Mouse (Mus musculus): Measurements from ENCODE around the gene Rhoh.

Rhoh gene

DNA sequence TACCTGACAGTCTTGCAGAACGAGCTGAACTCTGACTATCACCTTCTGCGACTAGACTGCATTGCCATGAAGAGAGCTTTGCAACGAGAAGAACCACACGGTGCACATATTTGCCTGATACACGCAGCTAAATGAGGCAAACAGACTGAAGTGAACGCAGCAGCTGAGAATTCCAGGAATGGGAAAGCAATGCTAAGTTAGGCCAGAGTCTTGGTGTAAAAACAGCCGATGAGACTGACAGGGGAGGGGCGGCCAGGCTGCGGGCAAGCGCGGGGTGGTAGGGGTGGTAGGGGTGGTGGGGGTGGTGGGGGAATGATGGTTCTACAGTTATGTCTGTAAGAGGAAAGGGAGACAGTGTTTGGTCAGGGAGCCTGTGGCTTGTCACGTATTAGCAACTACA is 2.1 kb upstream of the Rhoh start:
- ATAC-seq (ENCODE audit: insufficient number of reproducible peaks, low FRiP score, low TSS enrichment): no peak

DNA sequence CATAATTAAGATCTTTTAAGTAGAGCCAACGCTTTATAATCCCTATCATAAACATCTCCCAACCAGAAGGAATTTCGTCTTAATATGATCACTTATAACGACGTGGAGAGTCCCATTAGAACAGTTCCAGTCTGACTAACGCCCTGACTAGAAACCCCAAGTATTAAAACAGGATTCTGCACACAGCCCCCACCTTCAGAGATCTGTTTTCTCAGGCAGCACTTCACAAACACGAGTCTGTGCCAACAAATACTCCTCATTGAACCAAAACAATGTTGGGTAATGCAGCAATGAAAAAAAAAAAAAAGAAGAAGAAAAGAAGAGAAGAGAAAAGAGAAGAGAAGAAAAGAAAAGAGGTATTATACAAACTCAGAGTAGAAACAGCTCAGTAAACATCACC is 1.6 kb upstream of the Rhoh start:
- no peak for ATAC-seq (ENCODE audit: insufficient number of reproducible peaks, low FRiP score, low TSS enrichment)

DNA sequence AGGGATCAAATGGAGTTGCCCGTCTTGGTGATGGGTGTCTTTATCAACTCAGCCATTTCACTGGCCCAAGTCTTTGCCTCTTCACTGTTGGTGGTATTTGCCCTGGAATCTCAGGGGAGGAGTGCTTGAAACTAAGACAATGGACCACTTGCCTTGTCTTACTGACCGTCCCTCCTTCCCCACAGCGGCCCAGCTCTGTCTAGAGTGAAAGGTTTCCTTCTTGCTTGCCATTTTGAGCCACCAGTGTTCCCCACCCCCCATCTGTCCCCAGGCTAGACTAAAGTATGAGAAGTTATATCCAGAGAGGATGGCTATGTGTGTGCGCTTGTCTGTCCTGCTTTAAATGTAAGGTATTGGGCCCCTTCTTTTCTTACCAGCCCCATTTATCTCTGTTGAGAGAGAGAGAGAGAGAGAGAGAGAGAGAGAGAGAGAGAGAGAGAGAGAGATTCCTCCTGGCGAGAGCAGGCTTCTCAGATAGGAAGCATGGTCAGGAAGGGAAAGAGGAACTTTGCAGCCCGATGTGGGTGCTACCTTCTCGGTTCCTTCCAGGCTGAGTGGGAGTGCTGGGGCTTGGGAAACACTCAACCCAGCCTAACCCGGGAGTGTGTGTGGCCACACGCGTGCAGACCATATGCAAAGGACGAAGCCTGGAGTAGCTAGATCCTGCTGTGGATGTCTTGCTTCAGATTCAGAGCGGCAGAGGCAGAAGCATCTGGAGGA is 572 bp upstream of the Rhoh start:
- ATAC-seq (ENCODE audit: insufficient number of reproducible peaks, low FRiP score, low TSS enrichment): no peak

DNA sequence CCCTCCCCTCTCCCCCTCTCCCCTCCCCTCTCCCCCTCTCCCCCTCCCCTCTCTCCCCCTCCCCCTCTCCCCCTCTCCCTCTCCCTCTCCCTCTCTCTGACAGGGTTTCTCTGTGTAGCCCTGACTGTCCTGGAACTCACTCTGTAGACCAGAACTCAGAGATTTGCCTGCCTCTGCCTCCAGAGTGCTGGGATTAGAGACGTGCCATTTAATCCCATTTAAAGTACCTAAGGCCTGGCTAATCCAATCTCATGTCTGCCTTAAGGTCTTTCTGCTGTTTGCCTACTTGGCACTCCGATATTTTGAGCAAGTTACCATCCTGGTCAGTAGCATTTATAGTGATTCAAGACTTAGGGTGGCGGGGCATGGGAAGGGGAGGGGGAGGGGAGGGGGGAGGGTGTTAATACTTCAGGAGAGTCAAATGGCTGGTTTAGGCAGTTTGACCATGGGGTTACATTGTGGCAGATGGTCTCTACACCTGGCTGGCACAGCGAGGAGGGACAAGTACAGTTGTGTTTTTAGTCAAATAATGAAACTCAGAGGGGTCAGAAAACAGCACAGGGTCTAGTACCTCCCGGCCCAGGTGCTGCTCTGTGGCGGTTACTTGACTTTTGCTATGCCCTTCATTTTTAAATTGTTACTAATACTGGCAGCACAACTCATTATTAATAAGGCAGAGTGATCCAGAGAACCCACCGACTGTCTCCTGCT is 1.4 kb downstream of the Rhoh start:
- ATAC-seq (ENCODE audit: insufficient number of reproducible peaks, low FRiP score, low TSS enrichment): no peak

DNA sequence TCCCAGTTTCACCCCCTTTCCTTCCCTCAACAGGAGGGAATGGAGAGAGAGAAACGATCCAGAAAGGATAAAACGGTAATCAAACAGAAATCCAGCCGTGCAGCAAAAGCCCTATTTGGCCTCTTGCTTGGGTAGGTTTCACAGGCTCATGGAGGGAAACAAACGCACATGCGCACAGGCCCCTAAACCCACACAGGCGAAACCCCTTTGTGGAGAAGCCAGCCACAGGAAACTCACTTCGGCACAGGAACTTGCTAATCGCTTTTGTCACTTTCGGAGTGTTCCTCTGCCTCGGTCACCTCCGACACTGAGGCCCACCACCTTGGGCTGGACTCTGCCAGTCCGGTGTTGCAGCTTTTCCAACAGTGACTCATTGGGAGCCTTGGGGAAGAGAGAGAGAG is 2.3 kb downstream of the Rhoh start:
- no peak for ATAC-seq (ENCODE audit: insufficient number of reproducible peaks, low FRiP score, low TSS enrichment)

DNA sequence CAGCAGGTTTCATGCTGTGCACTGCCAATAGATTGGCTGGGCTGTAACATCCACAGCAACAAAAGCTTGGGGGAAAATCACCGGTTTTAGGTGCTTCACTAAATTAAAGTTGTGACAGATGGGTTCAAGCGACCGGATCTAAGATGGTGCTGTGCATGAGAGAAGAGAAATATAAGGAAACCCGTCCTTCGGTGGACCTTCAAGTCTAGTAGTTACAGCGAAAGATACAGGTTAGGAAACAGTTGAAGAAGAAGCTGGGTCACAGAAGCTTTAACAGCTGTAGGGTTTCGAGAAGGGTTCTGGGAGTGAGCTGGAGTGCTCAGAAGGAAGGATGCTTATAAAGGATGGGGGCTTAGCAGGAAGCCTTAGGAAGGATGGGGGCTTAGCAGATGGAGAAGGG is 3.5 kb downstream of the Rhoh start:
- no peak for ATAC-seq (ENCODE audit: insufficient number of reproducible peaks, low FRiP score, low TSS enrichment)

DNA sequence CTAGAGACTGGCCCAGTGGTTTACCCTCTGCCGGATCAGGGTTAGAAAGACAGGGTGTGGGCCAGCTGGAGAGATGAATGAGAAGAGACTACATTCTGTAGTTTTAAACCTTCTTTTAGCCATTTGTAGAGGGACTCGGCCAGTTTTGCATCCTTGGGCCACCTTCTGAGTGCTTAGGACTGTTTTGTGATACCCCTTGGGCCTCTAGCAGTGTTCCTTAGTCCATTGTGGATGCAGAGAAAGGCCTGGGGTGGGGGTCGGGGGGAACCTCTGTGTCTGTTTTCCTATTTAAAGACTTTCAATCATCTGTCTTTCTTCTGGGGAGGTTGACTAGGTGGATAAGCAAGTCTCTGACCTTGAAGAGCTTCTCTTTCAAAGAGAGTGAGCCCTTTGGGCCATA is 3.9 kb downstream of the Rhoh start:
- no peak for ATAC-seq (ENCODE audit: insufficient number of reproducible peaks, low FRiP score, low TSS enrichment)

DNA sequence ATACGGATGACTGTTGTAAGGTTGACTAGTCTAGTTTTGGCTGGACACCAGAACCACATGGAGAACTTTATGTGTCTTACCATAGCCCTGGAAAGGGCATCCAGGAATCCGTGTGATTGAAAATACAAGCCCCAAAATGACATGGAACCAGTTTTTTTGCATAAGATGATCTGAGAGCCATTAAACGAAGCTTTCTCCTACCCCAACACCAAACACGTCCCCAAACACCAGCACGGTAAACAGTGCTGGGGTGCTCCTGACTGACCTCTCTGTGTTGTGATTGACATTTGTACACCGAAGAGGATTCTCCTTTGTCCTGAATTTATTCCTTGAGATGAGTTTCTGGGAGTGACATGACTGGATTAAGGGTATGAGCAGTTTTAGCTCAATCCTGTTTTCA is 5.6 kb downstream of the Rhoh start:
- no peak for ATAC-seq (ENCODE audit: insufficient number of reproducible peaks, low FRiP score, low TSS enrichment)

DNA sequence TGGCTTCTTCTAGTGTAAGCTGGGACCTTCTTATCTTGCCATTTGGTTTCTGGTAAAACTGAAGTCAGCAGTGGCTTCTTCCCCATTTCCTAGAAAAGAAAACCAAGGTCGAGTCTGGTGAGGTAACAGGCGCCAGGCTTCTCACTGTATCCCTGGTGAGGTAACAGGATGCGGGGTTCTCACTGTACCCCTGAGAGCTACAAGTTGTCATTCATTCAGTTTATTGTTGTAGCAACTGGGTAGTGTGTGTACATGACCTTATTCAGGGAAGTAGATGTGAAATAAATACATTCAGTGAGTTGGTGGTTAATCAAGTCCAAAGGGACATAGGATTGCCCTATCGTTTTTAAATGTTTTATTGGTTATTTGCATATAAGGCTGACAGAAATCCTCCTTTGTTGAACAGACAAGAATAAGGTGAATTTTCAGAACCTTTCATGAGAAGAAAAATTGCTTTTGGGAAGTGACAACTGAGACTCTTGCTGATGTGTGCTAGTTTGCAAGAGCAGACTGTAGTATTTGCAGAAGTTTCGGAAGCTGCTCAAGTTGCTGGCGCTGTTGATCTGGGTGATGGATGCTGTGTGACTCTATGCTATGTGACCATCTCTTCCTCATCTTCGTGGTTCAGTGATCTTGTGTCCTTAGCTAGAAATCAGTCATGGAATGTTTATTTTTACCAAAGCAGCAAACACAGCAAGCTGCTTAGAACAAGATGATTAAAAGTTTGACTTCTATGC is 6.5 kb downstream of the Rhoh start:
- no peak for ATAC-seq (ENCODE audit: insufficient number of reproducible peaks, low FRiP score, low TSS enrichment)

DNA sequence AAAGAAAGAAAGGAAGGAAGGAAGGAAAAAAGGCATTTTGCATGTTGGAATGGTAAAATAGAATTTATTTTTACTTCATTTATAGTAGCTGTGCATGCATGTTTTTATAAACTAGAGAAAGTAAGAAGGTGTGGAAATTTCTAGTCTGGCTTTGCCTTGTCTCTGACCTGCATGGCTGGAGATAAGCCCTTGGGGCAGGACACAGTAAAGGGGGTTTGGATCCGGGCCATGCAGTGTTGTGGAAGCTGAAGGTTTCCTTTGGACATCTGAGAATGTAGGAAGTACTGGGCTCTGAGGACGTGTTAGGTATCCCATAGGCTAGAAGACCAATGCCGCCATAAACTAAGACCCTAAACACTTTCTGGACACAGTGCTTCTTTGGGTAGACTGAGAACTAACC is 7.4 kb downstream of the Rhoh start:
- ATAC-seq (ENCODE audit: insufficient number of reproducible peaks, low FRiP score, low TSS enrichment): no peak

DNA sequence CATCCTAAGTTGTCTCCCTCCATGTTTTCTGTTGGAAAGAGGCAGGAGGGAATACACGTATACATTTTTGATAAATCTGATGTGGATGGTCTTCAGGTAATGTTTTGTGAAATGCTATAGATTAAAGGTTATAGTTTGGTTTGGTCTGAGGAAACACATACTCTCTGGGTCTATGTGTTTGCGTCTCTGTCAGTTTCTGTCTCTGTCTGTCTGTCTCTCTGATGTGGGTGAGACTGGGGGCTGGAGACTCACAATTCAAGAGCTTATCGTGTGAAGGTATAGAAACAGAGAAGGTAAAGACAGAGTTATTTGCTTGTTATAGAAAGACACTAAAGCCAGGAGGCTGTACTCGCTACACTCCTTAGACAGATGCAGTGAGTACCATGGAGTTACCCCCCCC is 8.6 kb downstream of the Rhoh start:
- no peak for ATAC-seq (ENCODE audit: insufficient number of reproducible peaks, low FRiP score, low TSS enrichment)

DNA sequence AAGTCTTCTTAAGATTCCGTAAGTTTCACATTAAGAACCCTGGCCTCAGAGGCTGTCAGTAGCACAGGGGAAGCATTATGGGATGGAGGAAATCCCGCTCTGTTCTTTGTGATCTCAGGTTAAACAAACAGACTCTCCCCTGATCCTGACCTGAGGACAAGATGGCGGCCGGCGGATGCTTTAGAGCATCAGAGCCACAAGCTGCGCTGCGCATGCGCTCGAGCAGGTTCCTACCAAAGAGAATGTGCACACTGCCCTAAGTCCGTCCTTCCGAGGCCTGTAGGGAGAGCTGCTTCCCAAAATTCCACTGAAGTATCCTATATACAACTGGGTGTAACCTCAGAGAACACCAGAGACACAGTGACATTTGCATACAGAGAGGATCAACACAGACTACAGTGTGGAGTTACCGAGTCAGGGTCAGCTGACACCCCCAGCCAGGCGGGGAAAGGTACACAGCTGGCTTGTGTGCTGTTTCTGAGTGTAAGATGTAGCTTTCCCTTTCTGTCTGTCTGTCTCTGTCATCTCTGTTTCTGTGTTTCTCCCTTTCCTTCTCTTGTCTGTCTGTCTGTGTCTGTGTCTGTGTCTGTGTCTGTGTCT is 10.4 kb downstream of the Rhoh start:
- no peak for ATAC-seq (ENCODE audit: insufficient number of reproducible peaks, low FRiP score, low TSS enrichment)

DNA sequence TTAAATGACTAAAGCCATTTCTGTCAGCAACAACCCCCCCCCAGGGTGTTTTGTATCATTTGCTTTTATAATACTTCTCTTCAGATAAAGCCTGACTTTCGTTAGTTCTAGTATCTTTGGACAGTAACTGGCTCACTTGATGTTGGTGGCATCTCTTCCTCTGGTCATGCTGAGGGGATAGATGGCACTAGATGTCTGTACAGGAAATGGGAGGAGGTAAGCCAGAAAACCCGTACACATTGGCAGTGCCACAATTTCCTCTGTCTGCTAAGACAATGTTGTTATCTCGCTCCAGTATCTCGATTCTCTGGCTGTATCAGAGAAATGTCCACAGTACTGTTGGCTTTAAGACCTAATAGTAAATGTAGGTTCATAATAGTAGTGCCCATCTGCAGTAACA is 12.2 kb downstream of the Rhoh start:
- no peak for ATAC-seq (ENCODE audit: insufficient number of reproducible peaks, low FRiP score, low TSS enrichment)

DNA sequence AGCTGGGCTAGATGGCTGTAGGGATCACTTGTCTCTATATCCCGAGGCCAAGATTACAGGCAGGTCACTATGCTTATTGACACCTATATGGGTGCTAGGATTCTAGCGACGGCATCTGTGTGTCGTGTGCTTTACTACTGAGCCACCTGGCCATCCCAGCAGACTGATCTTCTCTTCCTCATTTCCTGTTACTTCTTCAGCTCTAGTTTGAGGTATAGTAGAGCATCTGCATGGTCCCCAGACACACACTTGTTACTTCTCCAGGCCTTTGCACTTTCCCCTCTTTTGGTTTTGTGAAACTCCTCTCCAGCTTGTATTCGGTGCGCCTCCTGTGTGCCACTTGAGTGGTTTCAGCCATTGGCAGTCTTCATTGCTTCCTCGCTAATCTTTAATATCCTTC is 14.3 kb downstream of the Rhoh start:
- ATAC-seq (ENCODE audit: insufficient number of reproducible peaks, low FRiP score, low TSS enrichment): no peak

DNA sequence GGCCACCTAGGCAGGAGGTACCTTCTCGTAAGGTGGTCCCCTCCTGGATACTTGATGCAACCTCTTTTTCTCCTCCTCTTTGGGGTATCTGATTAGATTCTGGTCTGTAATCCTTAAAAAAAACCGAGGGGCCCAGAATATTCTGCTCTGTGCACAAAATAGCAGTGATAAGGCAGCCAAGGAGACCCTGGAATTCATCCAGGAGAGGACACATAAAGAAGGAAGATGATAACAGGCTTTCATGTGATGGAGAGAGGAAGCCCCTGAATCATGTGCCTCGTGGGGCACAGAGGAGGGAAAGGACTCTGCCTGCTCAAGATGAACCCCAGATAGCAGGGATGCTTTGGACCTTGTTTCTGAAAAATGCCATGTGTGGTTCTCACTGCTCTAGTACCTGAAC is 17.4 kb downstream of the Rhoh start:
- ATAC-seq (ENCODE audit: insufficient number of reproducible peaks, low FRiP score, low TSS enrichment): no peak

DNA sequence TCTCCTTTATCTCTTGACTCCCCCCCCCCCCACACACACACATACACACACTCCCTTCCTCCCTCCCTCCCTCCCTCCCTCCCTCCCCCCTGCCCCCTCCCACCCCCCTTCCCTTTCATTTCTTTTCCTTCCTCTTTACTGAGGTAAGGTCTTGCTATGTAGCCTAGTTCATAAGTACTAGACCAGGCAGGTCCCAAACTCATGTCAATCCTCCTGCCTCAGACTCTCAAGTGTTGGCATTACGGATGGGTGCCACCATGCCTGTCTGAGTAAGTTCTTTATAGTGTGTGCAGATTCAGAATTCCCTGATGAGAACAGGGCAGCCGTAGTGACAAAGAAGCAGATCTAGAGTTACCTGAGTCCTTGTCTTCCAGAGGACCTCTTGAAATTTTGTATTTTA is 20.2 kb downstream of the Rhoh start:
- ATAC-seq (ENCODE audit: insufficient number of reproducible peaks, low FRiP score, low TSS enrichment): no peak

DNA sequence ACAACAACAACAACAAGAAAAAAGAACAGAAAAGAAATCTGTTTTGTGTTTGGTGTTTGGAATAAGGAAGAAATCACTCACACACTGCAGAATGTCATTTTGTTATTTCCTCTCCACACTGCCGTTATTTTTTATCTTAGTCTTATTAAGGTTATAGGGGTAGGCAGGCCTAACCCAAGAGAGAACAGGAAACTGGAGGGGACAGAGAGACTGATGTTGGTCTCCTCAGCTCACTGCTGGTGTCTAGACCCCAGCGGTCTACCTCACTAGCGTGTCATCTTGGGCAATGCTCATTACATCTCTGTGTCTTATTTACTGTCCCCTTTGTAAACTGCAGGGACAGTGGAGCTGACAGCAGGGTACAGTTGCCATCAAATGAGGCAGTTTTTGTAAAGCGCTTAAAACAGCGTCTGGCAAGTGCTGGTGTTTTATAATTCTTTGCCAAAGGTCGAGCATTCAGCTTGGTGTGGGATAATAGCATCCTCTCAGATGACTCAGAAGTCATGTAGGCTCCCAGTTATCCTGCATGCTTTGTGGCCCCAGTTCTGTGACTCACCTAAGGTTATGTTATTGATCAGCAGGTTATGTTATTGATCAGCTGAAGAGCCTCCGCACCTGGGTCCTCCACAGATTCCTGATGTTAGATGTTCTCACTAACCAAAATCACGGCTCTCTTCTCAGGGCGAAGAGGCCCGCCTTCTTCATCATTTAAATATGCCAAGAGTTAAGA is 21.6 kb downstream of the Rhoh start:
- no peak for ATAC-seq (ENCODE audit: insufficient number of reproducible peaks, low FRiP score, low TSS enrichment)

DNA sequence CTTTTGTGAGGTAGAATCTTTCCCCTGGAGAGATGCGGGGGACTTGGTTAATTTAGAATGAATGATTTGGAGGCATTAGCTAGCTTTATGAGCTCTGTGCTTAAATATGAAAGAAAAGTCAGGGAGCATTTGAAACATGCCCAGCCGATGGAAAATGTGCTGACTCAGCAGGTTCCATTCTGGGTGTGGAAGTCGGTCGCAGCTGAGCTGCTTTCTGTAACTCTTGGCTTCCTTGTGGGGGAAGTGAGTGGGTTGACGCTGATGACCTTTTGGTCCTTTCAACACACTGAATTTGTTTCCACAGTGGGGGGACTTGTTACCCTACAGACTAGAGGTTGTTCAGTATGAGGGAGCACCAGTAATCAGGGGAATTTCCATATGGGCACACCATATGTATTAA is 22.3 kb downstream of the Rhoh start:
- ATAC-seq (ENCODE audit: insufficient number of reproducible peaks, low FRiP score, low TSS enrichment): no peak

DNA sequence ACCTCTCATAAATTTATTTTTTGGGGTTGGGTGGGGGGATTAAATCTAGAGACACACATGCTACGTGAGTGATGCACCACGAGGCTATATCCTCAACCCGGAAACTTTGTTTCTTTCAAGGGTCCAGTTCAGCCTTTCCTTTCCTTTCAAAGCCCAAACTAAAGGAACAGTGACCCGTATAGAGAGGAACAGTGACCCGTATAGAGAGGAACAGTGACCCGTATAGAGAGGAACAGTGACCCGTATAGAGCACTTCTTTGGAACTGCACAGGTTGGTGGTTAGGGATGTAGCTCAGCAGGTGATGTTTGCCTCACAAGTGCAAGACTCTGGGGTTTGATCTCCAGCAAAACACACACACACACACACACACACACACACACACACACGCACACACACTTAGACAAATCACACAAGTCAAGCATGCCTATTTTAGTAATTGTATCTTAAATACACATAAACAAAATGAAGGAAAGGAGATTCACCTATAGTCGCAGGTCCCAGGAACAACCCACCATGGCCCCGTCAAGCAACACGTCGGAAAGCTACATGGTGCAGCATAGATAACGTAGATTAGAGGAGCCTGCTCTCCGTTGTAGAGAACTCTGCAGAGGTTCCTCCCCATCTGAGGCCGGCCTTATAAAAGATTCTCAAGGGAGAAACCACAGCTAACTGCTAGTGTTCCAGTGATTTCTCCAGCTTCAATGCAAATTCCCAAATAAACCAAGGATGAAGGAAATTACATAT is 24.9 kb downstream of the Rhoh start:
- ATAC-seq (ENCODE audit: insufficient number of reproducible peaks, low FRiP score, low TSS enrichment): no peak

DNA sequence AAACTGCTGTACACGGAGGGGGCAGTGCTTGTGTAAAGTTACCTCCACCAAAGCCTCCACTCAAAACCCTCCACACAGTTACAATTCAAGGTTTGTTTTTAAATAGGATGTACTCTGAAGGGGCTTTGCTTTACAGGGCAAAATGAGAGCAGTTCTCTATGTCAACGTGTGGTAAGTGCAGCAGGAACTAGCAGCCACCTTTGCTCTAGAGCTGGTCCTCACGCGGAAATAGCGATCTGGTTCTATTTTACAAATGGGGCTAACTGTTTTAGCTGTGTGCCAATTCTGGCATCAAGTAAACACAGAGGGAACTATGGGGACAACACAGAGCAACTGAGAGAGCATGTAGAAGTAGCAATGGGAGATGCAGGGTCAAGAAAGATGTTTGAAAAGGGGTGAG is 27.1 kb downstream of the Rhoh start:
- ATAC-seq (ENCODE audit: insufficient number of reproducible peaks, low FRiP score, low TSS enrichment): no peak

All from cerebellum, adult (tissue).